Mouse (Mus musculus) right cerebral cortex, adult 2 months (tissue): Measurements from ENCODE around the gene Coro1a.
"Not testable (repeated sequence)": the region's sequence is repeated elsewhere in the genome, so short reads cannot be mapped to it uniquely, and the experiment has no call there.

Experiments used
- DNase-seq, 2 experiments: peaks; one replicate each; pipeline ENCODE4 v3.0.0; 2021 to 2022; ENCODE audit warnings: low spot score in 2 of 2

Coro1a gene

DNA sequence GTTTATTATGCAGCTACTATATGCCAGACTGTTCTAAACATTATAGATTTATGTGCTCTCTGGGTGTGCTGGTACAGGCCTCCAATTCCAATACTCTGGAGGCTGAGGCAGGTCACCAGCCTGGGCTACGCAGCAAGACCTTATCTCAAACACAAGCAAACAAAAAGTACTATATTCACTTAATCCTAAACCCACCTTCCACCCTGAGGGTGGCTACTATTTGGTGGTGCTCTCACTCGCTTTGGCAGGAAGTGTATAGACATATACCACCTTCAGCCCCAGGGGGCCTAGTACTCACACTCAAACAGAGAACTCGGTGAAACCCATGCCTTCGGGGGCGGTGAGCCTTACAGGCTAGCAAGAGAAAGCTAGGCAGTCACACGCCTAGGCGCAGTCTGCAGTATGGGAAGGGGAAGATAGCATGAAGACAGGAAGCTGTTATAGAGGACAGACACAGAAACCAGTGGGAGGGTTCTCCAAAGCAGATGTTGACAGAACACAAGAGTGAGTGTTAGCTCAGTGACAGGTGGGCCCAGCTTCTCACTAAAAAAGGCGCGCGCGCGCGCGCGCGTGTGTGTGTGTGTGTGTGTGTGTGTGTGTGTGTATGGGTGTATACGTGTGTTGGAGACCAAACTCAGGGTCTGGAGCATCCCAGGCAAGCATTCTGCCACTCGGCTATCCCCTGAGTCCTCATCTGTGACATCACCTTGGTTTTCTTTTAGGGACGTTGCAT lies at the start of gene Coro1a:
Gene Coro1a, minus strand, starts transcription at position 346 of the 733 bp plus-strand sequence.
- no peak for DNase-seq

- peak; percentile 72 to 73 for DNase-seq
Observed at GRCm38 (mm10) chr7:126754866-126755265, 47.3 kb upstream of the Coro1a start.

DNA sequence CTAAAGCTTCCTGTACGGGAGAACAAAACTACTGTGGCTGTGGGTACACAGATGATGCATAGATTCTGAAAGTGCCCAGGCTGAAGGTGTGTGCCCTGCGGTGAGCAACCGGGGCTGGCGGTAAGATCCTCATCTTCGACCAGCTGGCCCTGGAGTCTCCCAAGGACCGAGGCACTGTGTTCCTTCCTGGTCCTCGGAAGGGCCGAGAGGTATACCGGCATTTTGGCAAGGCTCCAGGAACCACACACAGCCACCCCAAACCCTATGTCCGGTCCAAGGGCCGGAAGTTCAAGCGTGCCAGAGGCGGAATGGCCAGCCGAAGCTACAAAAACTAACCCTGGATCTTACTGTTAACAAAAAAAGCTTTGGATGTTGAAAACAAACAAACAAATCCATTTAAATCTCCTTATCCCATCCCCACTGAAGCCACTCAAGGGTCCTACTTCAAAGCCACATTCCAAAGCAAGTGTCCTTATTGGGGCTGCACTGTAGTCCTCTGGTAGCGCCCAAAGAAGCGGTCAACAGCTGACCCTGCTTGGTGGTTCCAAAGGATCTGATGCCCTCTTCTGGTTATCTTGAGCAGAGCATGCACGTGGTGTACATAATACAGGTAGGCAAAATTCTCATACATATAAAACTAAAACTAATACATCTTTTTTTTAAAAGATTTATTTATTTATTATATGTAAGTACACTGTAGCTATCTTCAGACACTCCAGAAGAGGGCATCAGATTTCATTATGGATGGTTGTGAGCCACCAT lies 42.2 kb upstream of the Coro1a start:
- DNase-seq = no peak

DNA sequence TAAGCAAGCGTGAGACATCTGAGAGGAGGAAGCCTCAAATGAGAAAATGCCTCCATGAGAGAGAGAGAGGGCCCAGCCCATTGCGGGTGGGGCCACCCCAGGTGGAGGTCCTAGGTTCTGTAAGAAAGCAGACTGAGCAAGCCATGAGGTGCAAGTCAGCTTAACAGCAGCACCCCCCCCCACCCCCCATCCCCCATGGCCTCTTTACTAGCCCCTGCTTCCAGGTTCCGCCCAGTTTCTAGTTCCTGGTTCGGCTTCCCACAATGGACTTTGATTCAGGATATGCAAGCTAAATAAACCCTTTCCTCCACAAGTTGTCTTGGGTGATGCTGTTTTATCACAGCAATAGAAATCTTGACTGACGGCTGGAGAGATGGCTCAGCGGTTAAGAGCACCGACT lies 41.2 kb upstream of the Coro1a start:
- no peak for DNase-seq

GRCm38 (mm10) chr7:126746798-126747197 lies 39.2 kb upstream of the Coro1a start:
- DNase-seq = no peak

DNA sequence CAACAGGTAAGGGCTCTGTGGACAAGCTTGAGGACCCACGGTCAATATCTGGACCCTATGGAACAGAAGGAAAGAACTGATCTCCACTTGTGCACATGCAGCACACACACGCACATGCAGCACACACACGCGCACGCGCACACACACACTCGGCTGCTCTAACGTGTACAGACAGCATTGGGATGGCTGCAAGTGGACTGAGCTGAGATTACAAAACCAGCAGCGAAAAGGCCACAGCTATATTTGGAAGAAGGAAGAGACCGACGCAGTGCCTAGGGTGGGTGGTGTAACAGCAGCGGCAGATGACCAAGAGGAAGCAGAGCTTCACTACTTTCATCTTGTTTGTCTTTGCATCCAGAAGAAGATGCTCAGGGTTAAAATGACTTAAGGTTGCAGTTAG lies 38.5 kb upstream of the Coro1a start:
- no peak for DNase-seq

GRCm38 (mm10) chr7:126741964-126742482 lies 34.4 kb upstream of the Coro1a start:
- no peak for DNase-seq

GRCm38 (mm10) chr7:126741452-126741851 lies 33.9 kb upstream of the Coro1a start:
- DNase-seq = no peak

GRCm38 (mm10) chr7:126740977-126741376 lies 33.4 kb upstream of the Coro1a start:
- DNase-seq = no peak

GRCm38 (mm10) chr7:126740132-126740735 lies 32.6 kb upstream of the Coro1a start:
- no peak for DNase-seq

GRCm38 (mm10) chr7:126739551-126739950 lies 32.0 kb upstream of the Coro1a start:
- DNase-seq = peak; percentile 72 to 77

GRCm38 (mm10) chr7:126736122-126736521 lies 28.5 kb upstream of the Coro1a start:
- DNase-seq = no peak

GRCm38 (mm10) chr7:126730256-126730789 lies 22.7 kb upstream of the Coro1a start:
- not testable (repeated sequence) for DNase-seq

DNA sequence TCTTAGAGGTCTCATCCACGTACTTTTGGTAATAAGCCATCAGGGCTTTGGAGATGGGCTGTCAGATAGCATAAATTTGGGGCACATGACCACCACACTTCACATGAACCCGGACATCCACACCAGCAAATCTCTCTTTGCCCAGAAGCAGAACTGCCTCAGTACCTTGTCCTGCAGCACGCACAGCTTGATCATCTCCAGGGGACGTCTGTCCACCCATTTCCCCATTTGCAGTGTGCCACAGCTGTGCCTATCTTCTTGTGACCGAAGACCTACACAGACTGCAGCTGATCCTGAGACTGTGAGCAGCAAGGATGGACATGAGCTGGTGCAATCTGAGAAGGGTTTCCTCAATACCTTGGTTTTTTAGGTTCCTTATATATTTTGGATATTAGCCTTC lies 18.1 kb upstream of the Coro1a start:
- no peak for DNase-seq

- DNase-seq = no peak
Observed at GRCm38 (mm10) chr7:126725077-126725476, 17.5 kb upstream of the Coro1a start.

- no peak for DNase-seq
Observed at GRCm38 (mm10) chr7:126721635-126722034, 14.0 kb upstream of the Coro1a start.

GRCm38 (mm10) chr7:126718787-126719337 lies 11.3 kb upstream of the Coro1a start:
- peak in 1 of 2 experiments; percentile 50 for DNase-seq

DNA sequence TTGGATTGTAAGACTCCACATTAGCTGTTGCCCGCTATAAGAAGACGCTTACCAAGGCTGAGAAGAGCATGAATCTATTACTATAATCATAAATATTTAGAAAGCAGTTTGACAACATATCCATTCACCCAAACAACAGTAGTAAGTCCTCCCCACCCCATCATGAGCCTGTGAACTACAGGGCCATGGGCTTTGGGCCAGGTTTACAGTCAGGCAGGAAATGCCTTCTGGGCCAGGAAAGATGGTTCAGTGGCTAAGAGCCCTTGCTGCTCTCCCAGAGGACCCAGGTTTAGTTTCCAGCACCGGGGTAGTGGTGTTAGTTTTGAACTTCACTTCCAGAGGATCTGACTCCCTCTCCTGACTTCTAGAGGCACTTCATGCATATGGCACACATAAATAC lies 10.0 kb upstream of the Coro1a start:
- no peak for DNase-seq

- DNase-seq = no peak
Observed at GRCm38 (mm10) chr7:126715679-126716078, 8.1 kb upstream of the Coro1a start.

DNA sequence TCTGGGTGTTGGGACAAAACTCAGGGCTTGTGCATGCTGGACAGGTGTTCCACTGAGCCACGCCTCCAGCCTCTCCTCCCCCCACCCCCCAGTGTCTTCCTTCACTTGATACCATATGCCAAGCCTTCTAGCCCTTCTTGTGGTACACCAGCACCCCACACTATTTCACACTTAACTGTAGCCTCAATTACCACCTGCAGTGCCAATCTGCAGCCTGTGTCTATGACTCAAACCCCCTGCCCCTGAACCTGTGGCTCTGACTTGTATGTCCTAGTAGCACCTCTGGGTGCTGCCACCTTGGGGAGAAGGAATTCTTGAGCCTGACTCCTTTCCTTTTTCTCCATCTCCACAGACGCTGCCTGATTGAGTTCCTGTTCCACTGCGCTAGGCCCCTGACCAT lies 4.3 kb upstream of the Coro1a start:
- DNase-seq = no peak

- no peak for DNase-seq
Observed at GRCm38 (mm10) chr7:126710266-126710665, 2.7 kb upstream of the Coro1a start.
